Mouse (Mus musculus) retina, embryonic 14.5 days (tissue): Measurements from ENCODE around the gene Fbxo22.
"Not testable (repeated sequence)": the region's sequence is repeated elsewhere in the genome, so short reads cannot be mapped to it uniquely, and the experiment has no call there.

Experiments
- DNase-seq: peaks from one replicate; pipeline ENCODE4 v3.0.0-alpha.2; 2015; ENCODE audit warnings: low spot score

Fbxo22 gene

GRCm38 (mm10) chr9:55236235-55237165 lies 27.8 kb downstream of the Fbxo22 start:
- no peak for DNase-seq

GRCm38 (mm10) chr9:55240852-55241251 lies 32.1 kb downstream of the Fbxo22 start:
- DNase-seq: no peak

GRCm38 (mm10) chr9:55241863-55242685 lies 33.3 kb downstream of the Fbxo22 start:
- DNase-seq: peak; percentile 17

- DNase-seq: no peak
Measured at GRCm38 (mm10) chr9:55243280-55243679, 34.6 kb downstream of the Fbxo22 start.

- no peak for DNase-seq
Measured at GRCm38 (mm10) chr9:55244079-55244478, 35.4 kb downstream of the Fbxo22 start.

- not testable (repeated sequence) for DNase-seq
Measured at GRCm38 (mm10) chr9:55245057-55245750, 36.5 kb downstream of the Fbxo22 start.

GRCm38 (mm10) chr9:55246440-55246839 lies 37.7 kb downstream of the Fbxo22 start:
- no peak for DNase-seq

GRCm38 (mm10) chr9:55246918-55247317 lies 38.2 kb downstream of the Fbxo22 start:
- DNase-seq: no peak

GRCm38 (mm10) chr9:55248465-55248864 lies 39.7 kb downstream of the Fbxo22 start:
- no peak for DNase-seq

GRCm38 (mm10) chr9:55250595-55251247 lies 42.0 kb downstream of the Fbxo22 start:
- no peak for DNase-seq

GRCm38 (mm10) chr9:55252097-55252496 lies 43.4 kb downstream of the Fbxo22 start:
- DNase-seq: not testable (repeated sequence)

- DNase-seq: no peak
Measured at GRCm38 (mm10) chr9:55253849-55254248, 45.1 kb downstream of the Fbxo22 start.

- no peak for DNase-seq
Measured at GRCm38 (mm10) chr9:55255056-55255455, 46.3 kb downstream of the Fbxo22 start.

GRCm38 (mm10) chr9:55255604-55256003 lies 46.9 kb downstream of the Fbxo22 start:
- no peak for DNase-seq

- DNase-seq: no peak
Measured at GRCm38 (mm10) chr9:55257105-55257504, 48.4 kb downstream of the Fbxo22 start.

GRCm38 (mm10) chr9:55259741-55260140 lies 51.0 kb downstream of the Fbxo22 start:
- no peak for DNase-seq

GRCm38 (mm10) chr9:55264356-55265302 lies 55.9 kb downstream of the Fbxo22 start:
- DNase-seq: no peak

- no peak for DNase-seq
Measured at GRCm38 (mm10) chr9:55271960-55272560, 63.3 kb downstream of the Fbxo22 start.

GRCm38 (mm10) chr9:55273906-55274305 lies 65.2 kb downstream of the Fbxo22 start:
- DNase-seq: no peak
